Mouse (Mus musculus): Measurements from ENCODE around the gene Esyt2.

Gene Esyt2

GRCm38 (mm10) chr12:116280149-116280652 lies 795 bp upstream of the Esyt2 start:
- no peak for DNase-seq (ENCODE audit: low read depth)

- no peak for DNase-seq (ENCODE audit: low read depth)
These were observed 658 bp downstream of the Esyt2 start for GRCm38 (mm10) chr12:116281427-116282281.

GRCm38 (mm10) chr12:116282856-116283255 lies 1.9 kb downstream of the Esyt2 start:
- DNase-seq (ENCODE audit: low read depth): no peak

GRCm38 (mm10) chr12:116283511-116283910 lies 2.5 kb downstream of the Esyt2 start:
- DNase-seq (ENCODE audit: low read depth): no peak

GRCm38 (mm10) chr12:116293185-116293584 lies 12.2 kb downstream of the Esyt2 start:
- DNase-seq (ENCODE audit: low read depth): no peak

GRCm38 (mm10) chr12:116293599-116294292 lies 12.8 kb downstream of the Esyt2 start:
- no peak for DNase-seq (ENCODE audit: low read depth)

- DNase-seq (ENCODE audit: low read depth): no peak
These were observed 18.9 kb downstream of the Esyt2 start for GRCm38 (mm10) chr12:116299906-116300305.

GRCm38 (mm10) chr12:116302181-116302580 lies 21.2 kb downstream of the Esyt2 start:
- no peak for DNase-seq (ENCODE audit: low read depth)

GRCm38 (mm10) chr12:116306042-116306441 lies 25.0 kb downstream of the Esyt2 start:
- no peak for DNase-seq (ENCODE audit: low read depth)

- no peak for DNase-seq (ENCODE audit: low read depth)
These were observed 26.9 kb downstream of the Esyt2 start for GRCm38 (mm10) chr12:116307870-116308269.

GRCm38 (mm10) chr12:116308612-116309011 lies 27.6 kb downstream of the Esyt2 start:
- DNase-seq (ENCODE audit: low read depth): no peak

- DNase-seq (ENCODE audit: low read depth): no peak
These were observed 32.8 kb downstream of the Esyt2 start for GRCm38 (mm10) chr12:116313816-116314215.

- no peak for DNase-seq (ENCODE audit: low read depth)
These were observed 34.5 kb downstream of the Esyt2 start for GRCm38 (mm10) chr12:116315498-116315897.

- no peak for DNase-seq (ENCODE audit: low read depth)
These were observed 36.8 kb downstream of the Esyt2 start for GRCm38 (mm10) chr12:116317818-116318217.

- DNase-seq (ENCODE audit: low read depth): no peak
These were observed 44.5 kb downstream of the Esyt2 start for GRCm38 (mm10) chr12:116325545-116325944.

GRCm38 (mm10) chr12:116326159-116326558 lies 45.2 kb downstream of the Esyt2 start:
- no peak for DNase-seq (ENCODE audit: low read depth)

GRCm38 (mm10) chr12:116334253-116334652 lies 53.3 kb downstream of the Esyt2 start:
- no peak for DNase-seq (ENCODE audit: low read depth)

GRCm38 (mm10) chr12:116340160-116340559 lies 59.2 kb downstream of the Esyt2 start:
- DNase-seq (ENCODE audit: low read depth): no peak

GRCm38 (mm10) chr12:116348755-116349286 lies 67.8 kb downstream of the Esyt2 start:
- DNase-seq (ENCODE audit: low read depth): peak; percentile 9

GRCm38 (mm10) chr12:116349376-116349775 lies 68.4 kb downstream of the Esyt2 start:
- no peak for DNase-seq (ENCODE audit: low read depth)

- DNase-seq (ENCODE audit: low read depth): no peak
These were observed 70.0 kb downstream of the Esyt2 start for GRCm38 (mm10) chr12:116351022-116351421.

- DNase-seq (ENCODE audit: low read depth): no peak
These were observed 71.4 kb downstream of the Esyt2 start for GRCm38 (mm10) chr12:116352404-116352803.

GRCm38 (mm10) chr12:116354694-116355093 lies 73.7 kb downstream of the Esyt2 start:
- no peak for DNase-seq (ENCODE audit: low read depth)

All from c-Kit-positive CD71-positive TER-119-negative erythroid progenitor cells, embryonic 14.5 days (primary cell).